Mouse (Mus musculus) liver, embryonic 15.5 days (tissue): ENCODE measurements around the gene Lhfpl5. TPM values are rescaled to one million over a fixed set of nuclear protein-coding genes. Genes with fewer than 3 reads are reported as not detected.

Source experiments
- ATAC-seq: fragments of 200-750 bp; cut with Nextera tagmentation; 2 replicates; pipeline ENCODE4 v1.8.0; 2017; ENCODE audit warnings: moderate number of reproducible peaks, mild to moderate bottlenecking, moderate library complexity; ENCODE audit not compliant: insufficient read depth
- H3K27ac ChIP-seq: fragments of 300-500 bp; sonication (generic); replicated peaks from 2 replicates; pipeline ENCODE4 v1.5.1; 2015; ENCODE audit warnings: mild to moderate bottlenecking, inconsistent platforms
- H3K27me3 ChIP-seq: fragments of 300-500 bp; sonication (generic); 2 replicates; pipeline ENCODE4 v1.6.1; 2015; ENCODE audit warnings: mild to moderate bottlenecking, inconsistent platforms
- H3K36me3 ChIP-seq: fragments of 300-500 bp; sonication (generic); replicated peaks from 2 replicates; pipeline ENCODE4 v1.6.1; 2015; ENCODE audit warnings: moderate library complexity, mild to moderate bottlenecking, inconsistent platforms
- H3K4me1 ChIP-seq: fragments of 300-500 bp; sonication (generic); replicated peaks from 2 replicates; pipeline ENCODE4 v1.6.1; 2015; ENCODE audit warnings: inconsistent platforms
- H3K4me2 ChIP-seq: fragments of 300-500 bp; sonication (generic); 2 replicates; pipeline ENCODE4 v1.6.1; 2015; ENCODE audit warnings: moderate library complexity, mild to moderate bottlenecking, inconsistent platforms
- H3K4me3 ChIP-seq: fragments of 300-500 bp; sonication (generic); replicated peaks from 2 replicates; pipeline ENCODE4 v1.5.1; 2015; ENCODE audit warnings: mild to moderate bottlenecking, inconsistent platforms
- H3K9ac ChIP-seq: fragments of 300-500 bp; sonication (generic); 2 replicates; pipeline ENCODE4 v1.6.1; 2015; ENCODE audit warnings: moderate library complexity, mild to moderate bottlenecking, inconsistent platforms
- H3K9me3 ChIP-seq: fragments of 300-500 bp; sonication (generic); replicated peaks from 2 replicates; pipeline ENCODE4 v1.6.1; 2016; ENCODE audit warnings: inconsistent platforms
- WGBS: fragments of 180-500 bp; shearing (Covaris S2); methylation state at CpG from one replicate; pipeline ENCODE4 v1.1.7; 2015; ENCODE audit warnings: mixed read lengths; ENCODE audit not compliant: insufficient replicate concordance; 5-methylcytosine and 5-hydroxymethylcytosine counted together
- polyA plus RNA-seq: library from polyadenylated mRNA; unstranded; fragments of >200 nt; fragmentation: Nextera tagmentation; extraction: Ambion mirVana; gene quantifications from 2 replicates; pipeline ENCODE4 v1.2.1, GENCODE M21; 2015

The Lhfpl5 gene
- polyA plus RNA-seq, 1 experiment from 2014 or later: 0.06 TPM

DNA sequence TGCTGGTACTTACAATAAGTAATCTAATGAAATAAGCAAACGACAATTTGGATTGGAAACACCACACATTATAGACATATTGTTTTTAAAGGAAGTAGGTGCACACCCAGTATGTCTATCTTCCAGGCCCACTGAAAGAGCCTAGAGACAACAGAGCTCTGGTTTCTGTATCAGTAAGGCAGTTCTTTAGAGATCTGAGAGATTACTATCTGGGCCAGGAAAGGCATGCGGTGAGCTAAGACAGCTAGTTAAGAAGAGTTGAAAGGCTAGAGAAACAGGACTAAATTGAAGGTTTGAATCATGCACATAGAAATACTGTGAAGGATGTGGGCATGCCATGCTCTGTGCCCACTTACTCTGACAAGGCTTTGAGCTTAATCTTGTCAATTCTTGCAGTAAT, 37.2 kb downstream of the Lhfpl5 start:
- peaks cover 33% of the 10 kb centered on the region for H3K4me1 ChIP-seq
- WGBS: 35% methylated on average over 2 of the region's 2 CpGs
- peaks cover 21% of the 10 kb centered on the region for H3K36me3 ChIP-seq
- no peaks in the 10 kb centered on the region for H3K9me3 ChIP-seq
- H3K4me2 ChIP-seq: no peak overlapping the region
- no peak overlapping the region for H3K4me3 ChIP-seq
- no peaks in the 10 kb centered on the region for H3K27me3 ChIP-seq
- H3K9ac ChIP-seq: no peak overlapping the region
- no peak for ATAC-seq
- no peak overlapping the region for H3K27ac ChIP-seq

GRCm38 (mm10) chr17:28613096-28613495, 37.7 kb downstream of the Lhfpl5 start:
- 59% methylated on average over 6 of the region's 6 CpGs for WGBS
- Histone ChIP-seq H3K4me3 (no peak overlapping the region), H3K27ac (no peak overlapping the region), H3K9me3 (no peaks in the 10 kb centered on the region), H3K9ac (no peak overlapping the region), H3K4me2 (no peak overlapping the region), H3K27me3 (no peaks in the 10 kb centered on the region), H3K4me1 (peaks cover 38% of the 10 kb centered on the region), H3K36me3 (peaks cover 17% of the 10 kb centered on the region)
- no peak for ATAC-seq

- ATAC-seq: no peak
- Histone ChIP-seq H3K27ac (no peak overlapping the region), H3K36me3 (peaks cover 24% of the 10 kb centered on the region), H3K9me3 (no peaks in the 10 kb centered on the region), H3K4me2 (no peak overlapping the region), H3K4me3 (no peak overlapping the region), H3K9ac (no peak overlapping the region), H3K4me1 (peaks cover 58% of the 10 kb centered on the region), H3K27me3 (no peaks in the 10 kb centered on the region)
- 85% methylated on average over 4 of the region's 4 CpGs for WGBS
Measured at GRCm38 (mm10) chr17:28615332-28615731, 39.9 kb downstream of the Lhfpl5 start.

GRCm38 (mm10) chr17:28617636-28618035, 42.2 kb downstream of the Lhfpl5 start:
- peaks cover 24% of the 10 kb centered on the region for H3K36me3 ChIP-seq
- H3K4me1 ChIP-seq: peaks cover 77% of the 10 kb centered on the region
- no peak overlapping the region for H3K9ac ChIP-seq
- ATAC-seq: no peak
- no peak overlapping the region for H3K4me3 ChIP-seq
- 0 out of 2 replicates have a peak overlapping the region, but pooled peaks have one; percentile 20 for H3K4me2 ChIP-seq
- H3K9me3 ChIP-seq: no peaks in the 10 kb centered on the region
- H3K27ac ChIP-seq: no peak overlapping the region
- 52% methylated on average over 10 of the region's 10 CpGs for WGBS
- H3K27me3 ChIP-seq: no peaks in the 10 kb centered on the region

DNA sequence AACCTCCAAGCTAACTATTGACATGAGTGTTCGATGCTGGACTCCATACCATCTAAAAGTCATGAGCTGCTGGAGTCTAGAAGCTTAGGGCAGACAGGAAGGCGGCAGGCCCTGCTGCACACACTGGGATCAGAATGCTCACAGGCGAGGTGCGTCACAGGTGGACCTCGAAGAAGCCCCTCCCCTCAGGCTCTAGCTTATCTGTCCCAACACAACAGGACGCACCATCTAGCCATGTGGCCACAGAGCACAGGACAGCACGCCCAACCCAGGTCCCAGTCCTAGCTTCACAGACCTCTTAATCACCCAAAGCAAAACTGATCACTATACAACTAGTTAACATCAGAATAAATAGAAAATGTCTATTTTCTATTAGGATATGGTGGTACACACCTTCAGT, 42.7 kb downstream of the Lhfpl5 start:
- H3K27me3 ChIP-seq: no peaks in the 10 kb centered on the region
- peaks cover 75% of the 10 kb centered on the region for H3K4me1 ChIP-seq
- no peak overlapping the region for H3K4me3 ChIP-seq
- H3K9me3 ChIP-seq: no peaks in the 10 kb centered on the region
- H3K4me2 ChIP-seq: peak overlapping the region; percentile 20; the same call in 1 of the 2 replicates
- H3K27ac ChIP-seq: no peak overlapping the region; the same call in 1 of the 2 replicates
- peaks cover 24% of the 10 kb centered on the region for H3K36me3 ChIP-seq
- WGBS: 28% methylated on average over 7 of the region's 7 CpGs
- H3K9ac ChIP-seq: no peak overlapping the region
- no peak; the same call in 1 of the 2 replicates for ATAC-seq

DNA sequence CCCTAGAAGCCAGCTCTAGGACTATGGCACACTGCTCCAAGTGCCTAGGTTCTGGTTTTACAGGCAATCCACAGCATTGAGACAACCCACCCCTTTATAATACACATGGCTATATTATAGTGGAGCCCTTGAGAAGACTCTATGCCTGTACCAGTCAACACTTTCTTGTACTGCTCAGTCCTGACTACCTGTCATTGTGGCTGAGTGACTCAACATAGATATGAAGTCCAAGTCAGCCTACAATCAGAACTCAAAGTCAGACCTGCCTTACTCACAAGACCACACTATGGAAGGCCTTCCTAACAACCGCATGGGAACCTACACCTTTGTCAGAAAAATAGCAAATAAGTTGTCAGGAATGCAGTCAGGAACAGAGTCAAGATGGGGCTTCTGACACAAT, 43.3 kb downstream of the Lhfpl5 start:
- Histone ChIP-seq H3K4me2 (no peak overlapping the region), H3K36me3 (peaks cover 24% of the 10 kb centered on the region), H3K27me3 (no peaks in the 10 kb centered on the region), H3K9me3 (no peaks in the 10 kb centered on the region), H3K27ac (0 out of 2 replicates have a peak overlapping the region, but pooled peaks have one; percentile 25), H3K4me1 (peaks cover 73% of the 10 kb centered on the region), H3K9ac (0 out of 2 replicates have a peak overlapping the region, but pooled peaks have one; percentile 2), H3K4me3 (no peak overlapping the region)
- WGBS: 65% methylated on average over 1 of the region's 1 CpGs
- no peak for ATAC-seq

DNA sequence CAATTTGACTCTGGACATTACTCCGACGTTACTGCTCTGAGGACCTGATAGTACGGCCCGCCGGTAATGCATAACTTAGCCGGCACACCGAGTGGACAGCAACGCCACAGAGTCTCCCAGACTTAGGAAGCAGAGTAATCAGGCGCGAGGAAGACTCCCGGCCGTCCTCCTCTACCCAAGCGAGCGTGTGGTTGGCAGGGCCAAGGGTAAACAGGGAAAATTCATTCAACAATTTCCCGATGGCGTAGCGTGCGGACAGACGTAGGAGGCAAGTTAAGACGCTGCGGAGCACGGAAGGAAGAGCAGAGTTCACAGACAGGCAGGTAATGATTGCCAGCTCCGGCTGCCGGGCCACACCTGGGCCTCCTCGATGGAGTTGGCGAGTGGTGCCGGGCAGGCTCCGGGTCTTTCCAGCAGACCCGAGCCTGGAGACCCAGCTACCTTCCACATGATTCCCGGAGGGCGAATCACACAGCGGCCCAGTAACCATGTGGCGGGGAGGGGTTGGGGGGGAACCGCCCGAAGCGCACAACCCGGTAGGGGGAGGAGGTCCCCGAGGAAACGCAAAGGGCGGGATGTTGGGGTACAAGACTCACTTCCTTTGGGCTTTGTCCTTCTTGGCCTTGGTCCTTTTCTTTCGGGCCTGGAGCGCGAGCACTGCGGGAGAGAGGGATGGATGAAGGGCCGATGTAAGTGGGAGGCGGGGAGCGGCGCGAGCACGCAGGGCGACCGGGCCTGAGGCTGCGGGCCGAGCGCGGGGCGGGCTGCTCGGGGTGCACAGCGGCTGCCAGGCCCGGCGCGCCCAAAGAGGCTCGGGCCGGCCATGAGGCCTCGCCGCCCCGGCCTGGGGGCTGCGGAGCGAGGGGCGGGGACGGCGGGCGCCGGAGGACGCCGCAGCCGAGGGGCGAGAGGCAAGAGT, 46.2 kb downstream of the Lhfpl5 start:
- WGBS: under 1% methylated on average over 72 of the region's 78 CpGs
- ATAC-seq: peak; percentile 70
- H3K4me2 ChIP-seq: peak overlapping the region; percentile 99
- peaks cover 52% of the 10 kb centered on the region for H3K4me1 ChIP-seq
- peak overlapping the region; percentile 93 for H3K4me3 ChIP-seq
- H3K27ac ChIP-seq: peak overlapping the region; percentile 80
- peak overlapping the region; percentile 86 for H3K9ac ChIP-seq
- H3K27me3 ChIP-seq: no peaks in the 10 kb centered on the region
- H3K9me3 ChIP-seq: no peaks in the 10 kb centered on the region
- 0 out of 2 replicates have a peak, but pooled peaks cover 12% of the 10 kb centered on the region for H3K36me3 ChIP-seq

DNA sequence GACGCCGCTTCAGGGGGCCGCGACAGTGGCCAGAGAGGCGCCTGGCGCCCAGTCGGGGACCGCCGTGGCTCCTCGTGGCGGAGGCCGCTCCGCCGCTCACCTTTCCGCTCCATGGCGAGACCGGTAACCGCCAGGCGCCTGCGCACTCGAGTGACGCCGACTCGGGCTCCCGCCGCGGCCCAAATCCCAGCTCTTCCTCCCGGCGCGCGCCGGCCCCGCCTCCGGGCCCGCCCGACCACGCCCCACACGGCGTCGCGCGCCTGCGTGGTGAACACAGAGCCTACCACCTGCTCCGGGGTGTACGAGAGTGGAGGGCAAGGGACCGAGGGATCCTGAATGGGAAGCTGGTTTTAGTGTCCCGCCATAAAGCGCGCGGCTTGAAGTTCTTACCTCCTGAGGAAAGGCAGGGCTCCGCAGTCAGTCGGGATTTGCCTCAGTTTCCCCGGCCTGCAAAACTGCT, 46.9 kb downstream of the Lhfpl5 start, which contains the start of gene Srpk1:
Gene Srpk1 (minus strand): TSS at position 410 of the 460 bp plus-strand sequence.
- Histone ChIP-seq H3K4me1 (peaks cover 49% of the 10 kb centered on the region), H3K4me3 (peak within 1 kb of the TSS; percentile 93), H3K9ac (peak within 1 kb of the TSS; percentile 86), H3K9me3 (no peaks in the 10 kb centered on the region), H3K27ac (peak within 1 kb of the TSS; percentile 80), H3K27me3 (0 out of 2 replicates have a peak, but pooled peaks cover 2% of the 10 kb centered on the region), H3K36me3 (0 out of 2 replicates have a peak, but pooled peaks cover 12% of the 10 kb centered on the region), H3K4me2 (peak within 1 kb of the TSS; percentile 99)
- peak; percentile 88 for ATAC-seq
- under 1% methylated on average over 52 of the region's 53 CpGs for WGBS

DNA sequence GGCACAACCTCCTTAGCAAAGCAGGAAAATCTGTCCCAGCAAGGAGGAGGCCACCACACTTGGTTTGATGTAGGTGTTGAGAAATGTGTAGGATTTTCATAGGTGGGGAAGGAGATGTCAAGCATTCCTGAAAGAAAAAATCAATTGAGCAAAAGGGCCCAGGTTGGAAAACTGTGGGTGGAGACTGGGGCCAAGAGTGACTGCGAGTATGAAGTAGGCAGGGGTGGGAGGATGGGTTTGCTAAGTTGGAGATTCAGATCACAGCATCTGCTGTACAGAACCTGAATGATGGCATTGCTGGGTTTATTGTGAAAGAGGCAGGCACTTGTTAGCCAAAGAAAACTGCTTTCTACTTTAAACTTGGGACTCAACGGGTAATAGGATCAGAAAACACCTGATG, 49.4 kb downstream of the Lhfpl5 start:
- Histone ChIP-seq H3K27ac (no peak overlapping the region), H3K4me2 (no peak overlapping the region), H3K9ac (no peak overlapping the region), H3K9me3 (no peaks in the 10 kb centered on the region), H3K4me1 (peaks cover 31% of the 10 kb centered on the region), H3K36me3 (0 out of 2 replicates have a peak, but pooled peaks cover 3% of the 10 kb centered on the region), H3K27me3 (peaks cover 3% of the 10 kb centered on the region; the same call in 1 of the 2 replicates), H3K4me3 (no peak overlapping the region)
- ATAC-seq: no peak
- WGBS: 50% methylated on average over 2 of the region's 2 CpGs

- Histone ChIP-seq H3K4me3 (no peak overlapping the region), H3K4me2 (no peak overlapping the region), H3K36me3 (no peaks in the 10 kb centered on the region), H3K4me1 (peaks cover 26% of the 10 kb centered on the region), H3K27ac (no peak overlapping the region), H3K27me3 (peaks cover 3% of the 10 kb centered on the region; the same call in 1 of the 2 replicates), H3K9me3 (no peaks in the 10 kb centered on the region), H3K9ac (no peak overlapping the region)
- ATAC-seq: no peak
- 77% methylated on average over 15 of the region's 15 CpGs for WGBS
Measured at GRCm38 (mm10) chr17:28625327-28625726, 49.9 kb downstream of the Lhfpl5 start.

DNA sequence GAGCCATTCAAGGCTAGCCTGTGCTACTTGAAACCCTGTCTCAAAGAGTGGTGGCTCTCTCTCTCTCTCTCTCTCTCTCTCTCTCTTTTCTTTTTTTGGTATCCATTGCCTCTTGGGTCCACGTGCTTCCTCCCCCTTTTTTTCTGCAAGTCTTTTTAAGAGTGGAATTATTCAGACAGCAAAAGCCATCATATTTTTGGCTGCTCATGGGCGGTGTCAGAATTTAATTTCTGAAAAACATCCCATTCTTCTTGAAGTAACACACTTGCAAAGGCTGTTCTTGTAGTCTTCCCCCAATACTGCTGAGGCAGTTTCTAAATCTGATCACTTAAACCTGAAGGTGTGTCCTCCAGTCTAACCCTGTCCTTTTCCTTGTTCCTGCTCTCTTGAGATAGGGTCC, 51.5 kb downstream of the Lhfpl5 start:
- no peak overlapping the region for H3K9ac ChIP-seq
- no peaks in the 10 kb centered on the region for H3K9me3 ChIP-seq
- ATAC-seq: no peak
- WGBS: 66% methylated on average over 2 of the region's 2 CpGs
- peaks cover 3% of the 10 kb centered on the region; the same call in 1 of the 2 replicates for H3K27me3 ChIP-seq
- H3K36me3 ChIP-seq: no peaks in the 10 kb centered on the region
- H3K4me2 ChIP-seq: no peak overlapping the region
- H3K4me3 ChIP-seq: no peak overlapping the region
- H3K27ac ChIP-seq: no peak overlapping the region
- H3K4me1 ChIP-seq: peaks cover 10% of the 10 kb centered on the region
